Mouse (Mus musculus): ENCODE measurements around the gene Aimp2.

The Aimp2 gene

DNA sequence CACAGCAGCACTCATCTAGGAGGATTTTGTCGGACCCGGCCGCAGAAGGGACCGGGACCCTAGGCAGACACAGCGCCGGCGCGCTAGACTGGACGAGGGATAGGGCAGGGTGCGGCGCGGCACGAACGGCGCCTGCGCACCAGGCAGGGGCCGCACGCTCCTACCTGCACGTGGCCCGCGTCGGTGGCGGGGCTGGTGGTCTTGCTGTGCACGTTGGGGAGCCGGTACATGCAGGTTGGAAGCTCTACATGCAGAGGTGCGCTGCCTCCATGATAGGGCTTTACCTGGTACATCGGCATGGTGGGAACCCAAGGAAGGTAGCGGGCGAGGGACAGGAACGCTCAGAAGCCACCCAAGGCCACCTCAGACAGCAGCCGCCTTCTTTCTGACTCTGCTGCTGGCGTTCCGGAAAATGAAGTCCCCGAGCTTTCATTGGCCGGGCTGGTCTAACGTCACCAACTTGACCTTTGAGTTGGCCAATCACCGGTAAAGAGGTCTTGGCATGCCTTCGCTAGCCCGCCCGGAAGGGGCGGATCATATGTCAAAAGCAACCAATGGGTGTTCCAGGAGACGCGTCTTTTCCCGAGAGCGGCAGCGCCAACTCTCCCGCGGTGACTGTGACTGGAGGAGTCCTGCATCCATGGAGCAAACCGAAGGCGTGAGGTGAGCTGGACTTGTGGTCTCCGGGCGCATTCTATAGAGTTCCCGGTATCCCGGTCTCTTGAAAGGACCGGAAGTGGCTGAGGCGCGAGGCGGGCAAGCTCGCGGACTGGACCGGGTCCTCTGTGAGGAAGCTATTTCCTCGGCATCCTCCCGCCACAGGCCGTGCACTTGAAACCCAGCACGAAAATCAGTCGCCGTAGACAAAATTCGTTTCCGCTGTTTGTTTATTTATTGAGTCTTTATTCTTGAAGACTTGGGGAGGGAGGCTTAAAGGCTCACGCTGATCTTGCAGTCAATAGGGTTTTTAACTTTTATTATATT, at the start of gene Aimp2, which contains the start of gene Pms2:
Gene Aimp2, minus strand, starts transcription at position 431 of the 984 bp plus-strand sequence.
Gene Pms2, plus strand, starts transcription at position 548 of the 984 bp plus-strand sequence.
- peak; percentile 94 for DNase-seq

DNA sequence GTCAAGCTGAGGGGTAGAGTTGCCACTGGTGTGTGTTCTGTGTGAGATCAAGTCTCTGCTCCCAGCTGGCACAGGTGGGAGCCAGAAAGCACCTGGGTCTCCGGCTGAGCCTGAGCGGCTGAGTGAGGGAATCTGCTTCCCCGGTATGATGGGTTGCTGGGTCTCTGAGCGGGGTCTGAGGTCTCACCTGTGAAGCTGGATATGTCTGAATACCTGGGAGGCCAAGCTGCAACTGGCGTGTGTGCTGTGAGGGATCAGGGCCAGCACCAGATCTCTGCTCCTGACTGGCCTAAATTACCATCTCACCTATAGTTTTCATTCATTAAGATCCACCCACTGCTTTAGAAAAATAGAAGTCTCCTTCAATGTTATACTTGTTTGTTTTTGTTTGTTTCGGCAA, 47.5 kb upstream of the Aimp2 start:
- DNase-seq, result no peak

DNA sequence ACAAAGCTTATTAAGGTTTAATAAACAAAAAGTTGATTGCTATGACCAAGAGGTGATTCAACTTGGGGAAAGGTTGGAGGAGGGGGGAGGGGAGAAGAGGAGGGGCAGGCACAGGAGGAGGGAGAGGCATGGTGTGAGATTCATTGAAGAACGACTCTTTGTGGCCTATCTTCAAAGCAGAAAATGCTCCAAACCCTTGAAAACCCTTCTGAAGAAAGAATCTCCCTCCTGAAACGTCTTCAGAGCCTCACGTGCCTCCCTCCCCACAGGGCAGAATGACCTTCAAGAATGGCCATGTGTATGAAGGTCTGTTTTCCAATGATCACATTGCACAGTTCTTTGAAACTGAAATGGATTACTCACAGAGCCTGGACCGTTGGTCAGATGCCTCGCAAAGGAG, 40.4 kb upstream of the Aimp2 start:
- DNase-seq, result no peak

DNA sequence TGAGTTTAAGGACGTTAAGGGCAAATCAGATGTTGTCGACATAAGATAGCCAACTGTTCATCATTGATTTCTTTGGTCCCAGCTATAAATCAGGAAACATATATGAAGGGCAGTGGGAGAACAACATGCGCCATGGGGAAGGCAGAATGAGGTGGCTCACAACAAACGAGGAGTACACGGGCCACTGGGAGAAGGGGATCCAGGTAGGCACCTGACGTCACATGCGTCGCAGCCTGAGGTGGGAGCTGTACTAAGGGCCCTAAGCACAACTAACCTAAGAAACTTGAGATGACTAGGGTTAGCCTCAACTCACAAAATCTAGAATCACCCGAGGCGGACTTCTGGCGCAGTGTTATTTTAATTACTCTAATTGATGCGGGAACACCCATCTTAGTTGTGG, 38.7 kb upstream of the Aimp2 start:
- no peak for DNase-seq

DNA sequence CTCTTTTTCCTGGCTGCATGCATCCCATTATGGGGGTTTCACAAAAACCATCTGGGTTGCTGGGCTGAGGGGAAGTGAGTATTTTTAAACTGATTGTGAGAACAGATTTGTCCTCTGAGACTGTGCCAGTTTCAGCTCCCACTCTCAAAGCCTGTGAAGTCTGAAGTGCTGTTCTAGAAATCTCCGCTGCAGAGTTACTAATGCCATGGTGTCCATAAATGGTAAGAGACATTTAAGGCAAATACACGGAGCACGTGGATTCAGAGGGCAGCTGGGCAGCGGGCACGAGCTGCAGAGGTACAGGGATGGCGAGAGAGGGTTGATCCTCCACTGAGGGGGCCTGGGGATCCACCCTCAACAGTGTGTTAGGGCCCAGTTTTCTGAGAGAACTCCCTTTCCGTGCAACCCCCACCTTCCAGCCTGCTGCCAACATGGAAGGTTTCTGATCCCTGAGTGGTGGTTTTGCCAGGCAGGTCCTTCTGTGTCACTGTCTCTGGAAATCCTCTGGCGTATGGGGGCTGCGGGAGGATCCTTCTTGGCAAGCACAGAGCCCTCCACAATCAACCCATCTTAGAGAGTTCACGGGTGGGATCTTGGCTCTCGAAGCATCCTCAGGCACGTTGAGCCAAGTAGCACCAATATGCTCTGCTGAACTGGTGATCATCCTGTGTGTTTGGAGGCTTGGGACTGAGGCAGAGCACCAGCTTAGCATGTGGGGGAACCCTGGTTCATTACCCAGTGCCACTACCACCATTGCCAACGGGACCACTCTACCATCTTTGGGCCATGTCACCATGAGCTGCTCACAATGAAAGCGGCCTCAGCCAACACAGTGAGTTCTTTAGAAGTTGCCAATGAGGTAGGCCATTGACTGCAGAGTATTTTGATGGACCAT, 33.8 kb upstream of the Aimp2 start:
- no peak for DNase-seq

DNA sequence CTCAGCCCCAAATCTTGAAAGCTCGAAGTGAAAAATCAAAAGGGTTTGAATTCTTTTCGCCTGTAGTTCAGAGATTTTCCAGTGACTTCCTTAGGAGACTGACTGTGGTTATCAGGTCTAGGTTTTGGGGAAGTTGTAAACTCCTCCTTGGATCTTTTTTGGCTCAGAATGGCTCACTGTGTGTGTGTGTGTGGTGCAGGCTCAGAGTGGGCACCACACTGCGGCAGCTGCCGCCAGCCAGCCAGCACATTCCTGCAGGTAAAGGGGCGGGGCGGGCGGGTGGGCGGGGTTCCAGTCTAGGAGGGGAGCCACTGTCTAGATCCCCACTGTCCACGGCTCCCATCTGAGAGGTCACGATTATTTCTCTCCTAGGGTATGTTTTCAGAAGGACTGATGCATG, 31.9 kb upstream of the Aimp2 start:
- no peak for DNase-seq

DNA sequence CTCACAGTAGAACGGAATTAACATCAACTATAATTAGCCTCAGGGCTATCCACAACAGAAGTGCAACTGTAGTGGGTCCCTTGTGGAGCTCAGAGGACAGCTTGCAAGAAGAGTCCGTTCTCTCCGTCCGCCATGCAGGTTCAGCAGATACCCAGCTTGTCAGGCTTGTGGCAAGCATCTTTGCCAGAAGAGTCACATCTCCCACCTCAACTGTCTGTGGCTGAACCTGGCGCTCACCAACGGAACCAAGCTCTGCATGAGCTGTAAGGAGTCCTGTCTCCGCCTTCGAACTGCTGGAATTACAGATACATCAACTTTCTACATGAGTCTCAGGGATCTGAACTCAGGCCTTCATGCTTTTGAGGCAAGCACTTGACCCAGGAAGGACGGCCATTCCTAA, 26.5 kb upstream of the Aimp2 start:
- DNase-seq, result no peak

DNA sequence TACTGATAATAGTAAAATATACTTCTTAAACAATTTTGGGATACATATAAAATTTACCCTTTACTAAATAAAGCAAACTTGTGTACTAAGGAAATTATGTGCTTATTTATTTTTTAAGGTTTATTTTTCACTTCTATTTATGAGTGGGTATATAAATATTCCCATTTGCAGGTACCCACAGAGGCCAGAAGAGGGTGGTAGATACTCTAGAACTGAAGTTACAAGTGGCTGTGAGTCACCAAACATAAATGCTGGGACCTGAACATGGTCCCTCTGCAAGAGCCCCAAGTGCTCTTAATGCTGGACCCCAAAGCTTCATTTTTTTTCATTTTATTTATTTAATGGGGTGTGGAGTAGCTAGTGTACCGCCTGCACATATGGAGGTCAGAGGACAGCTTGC, 24.2 kb upstream of the Aimp2 start:
- DNase-seq, result no peak

DNA sequence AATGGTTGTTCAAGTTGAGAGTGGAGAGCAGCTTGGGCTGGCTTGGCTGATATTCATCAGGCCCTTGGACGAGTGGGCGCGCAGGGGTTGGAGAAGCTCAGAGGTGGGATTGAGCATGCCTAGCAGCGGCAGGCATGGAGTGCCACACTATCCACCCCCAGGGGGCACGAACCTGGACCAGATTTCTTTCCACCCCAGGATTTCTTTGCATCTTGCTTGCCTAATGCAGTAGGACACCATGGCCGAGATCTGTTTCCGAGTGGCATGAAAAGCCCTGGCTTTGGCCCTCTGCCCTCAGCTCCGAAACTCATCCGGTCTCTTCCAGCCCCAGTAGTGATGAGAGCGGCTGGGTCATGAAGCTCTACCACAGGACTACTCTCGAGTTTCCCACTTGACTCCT, 23.8 kb upstream of the Aimp2 start:
- no peak for DNase-seq

DNA sequence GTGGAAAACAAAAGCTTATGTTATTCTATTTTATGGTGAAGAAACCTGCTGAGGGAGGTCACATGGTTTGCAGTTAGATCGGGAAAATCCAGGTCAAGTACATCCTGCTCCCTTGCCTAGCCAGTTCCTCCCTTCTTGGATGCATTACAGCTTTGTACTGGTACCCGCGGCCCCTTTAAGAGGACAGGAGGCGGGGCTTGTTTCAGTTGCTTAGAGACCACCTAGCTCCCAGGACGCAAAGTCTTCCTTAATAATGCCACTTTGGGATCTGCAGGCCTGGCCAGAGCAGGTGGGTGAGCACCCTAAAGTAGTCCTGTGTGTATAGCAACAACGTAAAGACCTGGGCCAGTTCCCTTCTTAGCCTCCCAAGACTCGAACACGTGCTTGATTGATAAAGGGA, 23.2 kb upstream of the Aimp2 start, which contains the start of gene Rsph10b:
Gene Rsph10b, plus strand, starts transcription at position 205 of the 400 bp plus-strand sequence.
- DNase-seq, result no peak

DNA sequence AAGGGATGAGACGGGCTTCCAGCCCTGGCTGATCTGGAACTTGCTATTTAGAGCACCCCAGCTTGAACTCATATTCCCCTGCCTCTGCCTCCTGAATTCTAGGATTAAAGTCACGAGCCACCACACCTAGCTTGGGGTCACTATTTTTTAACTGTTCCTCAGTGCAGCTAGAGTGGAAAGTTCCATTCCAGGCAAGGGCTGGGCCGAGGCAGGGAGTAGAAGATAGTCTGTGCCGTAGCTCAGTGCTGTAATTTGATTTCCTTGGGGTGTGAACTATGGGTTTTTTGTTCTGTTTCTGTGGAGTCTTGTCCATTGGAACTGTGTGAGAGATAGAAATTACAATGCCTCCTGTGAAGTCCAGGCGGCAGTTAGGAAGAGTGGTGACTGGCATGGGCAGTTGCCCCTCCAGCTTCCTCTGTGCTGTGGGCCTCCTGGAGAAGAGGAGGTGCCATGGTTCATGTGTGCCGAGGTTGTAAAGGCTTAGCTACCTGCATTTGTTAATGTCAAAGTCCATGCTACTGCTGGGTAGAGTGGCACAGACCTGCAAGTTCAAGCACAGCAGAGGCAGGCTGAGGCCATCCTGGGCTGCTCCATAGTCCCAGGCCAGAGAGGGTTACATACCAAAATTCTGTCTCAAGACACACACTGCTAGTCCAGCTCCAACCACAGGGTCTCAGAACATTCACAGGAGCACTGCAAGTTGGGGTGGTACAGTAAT, 22.4 kb upstream of the Aimp2 start:
- no peak for DNase-seq

DNA sequence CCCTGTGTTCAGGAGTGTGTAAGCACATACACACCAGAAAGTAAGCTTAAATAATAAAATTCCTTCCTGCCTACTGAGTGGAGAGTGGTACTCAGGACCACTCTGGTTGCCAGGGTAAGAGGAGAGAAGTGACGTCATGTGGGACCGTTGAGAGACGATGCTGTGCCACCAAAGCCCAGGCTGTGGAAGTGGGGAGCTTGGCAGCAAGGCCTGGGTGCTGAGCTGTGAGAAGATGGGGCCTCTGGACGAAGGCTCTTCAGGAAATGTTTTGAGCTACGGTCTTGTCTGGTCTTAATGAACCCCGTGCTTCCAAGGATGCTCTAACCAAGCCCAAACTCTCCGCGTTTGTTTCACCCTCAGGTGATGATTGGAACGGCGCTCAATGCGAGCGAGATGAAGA, 21.0 kb upstream of the Aimp2 start:
- no peak for DNase-seq

DNA sequence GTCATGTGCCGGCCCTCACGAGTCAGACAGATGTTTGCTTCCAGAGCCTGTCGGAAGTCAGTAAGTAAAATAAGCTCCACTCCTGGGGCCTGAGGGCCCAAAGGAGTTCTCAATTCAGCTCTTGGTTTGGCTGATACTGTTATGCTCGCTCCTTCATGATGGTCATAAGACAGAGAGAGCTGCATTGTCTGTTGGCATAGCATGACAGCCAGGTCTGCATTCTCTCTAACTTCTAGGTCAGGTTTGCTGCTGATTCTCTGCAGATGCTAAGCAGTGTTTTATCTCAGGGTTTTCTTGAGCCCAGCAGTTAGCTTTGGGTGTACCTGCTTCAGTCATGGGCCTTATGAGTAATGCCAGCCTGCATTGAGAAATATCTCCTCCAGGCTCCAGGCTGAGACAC, 19.6 kb upstream of the Aimp2 start:
- no peak for DNase-seq

DNA sequence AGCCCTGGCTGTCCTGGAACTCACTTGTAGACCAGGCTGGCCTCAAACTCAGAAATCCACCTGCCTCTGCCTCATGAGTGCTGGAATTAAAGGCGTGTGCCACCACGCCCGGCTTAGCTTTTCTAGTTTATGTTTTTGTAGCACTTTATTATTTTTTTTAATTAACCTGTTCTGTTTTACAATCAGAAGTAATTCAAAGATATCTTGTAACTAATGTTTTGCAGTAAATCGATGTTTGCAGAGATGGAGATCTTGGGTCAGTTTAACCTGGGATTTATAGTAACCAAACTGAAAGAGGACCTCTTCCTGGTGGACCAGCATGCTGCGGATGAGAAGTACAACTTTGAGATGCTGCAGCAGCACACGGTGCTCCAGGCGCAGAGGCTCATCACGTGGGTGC, 18.2 kb upstream of the Aimp2 start, which contains the start of gene Gm42421:
Gene Gm42421, plus strand, starts transcription at position 301 of the 400 bp plus-strand sequence.
- no peak for DNase-seq

DNA sequence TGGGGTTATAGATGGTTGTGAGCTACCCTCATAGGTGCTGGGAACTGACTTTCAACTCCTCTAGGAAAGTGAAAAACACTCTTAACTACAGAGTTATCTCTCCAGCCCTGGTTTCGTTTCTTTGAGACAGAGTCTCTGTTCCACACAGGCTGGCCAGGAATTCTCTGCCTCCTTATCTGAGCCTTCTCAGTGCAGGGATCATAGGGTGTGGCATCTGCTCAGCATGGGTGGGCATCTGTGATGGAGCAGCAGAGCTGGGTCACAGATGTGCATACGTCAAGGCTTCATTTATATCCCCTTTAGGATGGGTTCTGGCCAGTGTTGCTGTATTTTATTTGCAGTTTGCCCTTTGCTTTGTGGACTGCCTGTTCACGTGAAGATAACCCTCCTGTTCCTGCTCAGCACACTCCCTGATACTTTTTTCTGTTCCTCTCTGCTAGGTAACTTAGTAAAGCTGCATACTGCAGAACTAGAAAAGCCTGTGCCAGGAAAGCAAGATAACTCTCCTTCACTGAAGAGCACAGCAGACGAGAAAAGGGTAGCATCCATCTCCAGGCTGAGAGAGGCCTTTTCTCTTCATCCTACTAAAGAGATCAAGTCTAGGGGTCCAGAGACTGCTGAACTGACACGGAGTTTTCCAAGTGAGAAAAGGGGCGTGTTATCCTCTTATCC, 15.3 kb upstream of the Aimp2 start:
- no peak for DNase-seq

DNA sequence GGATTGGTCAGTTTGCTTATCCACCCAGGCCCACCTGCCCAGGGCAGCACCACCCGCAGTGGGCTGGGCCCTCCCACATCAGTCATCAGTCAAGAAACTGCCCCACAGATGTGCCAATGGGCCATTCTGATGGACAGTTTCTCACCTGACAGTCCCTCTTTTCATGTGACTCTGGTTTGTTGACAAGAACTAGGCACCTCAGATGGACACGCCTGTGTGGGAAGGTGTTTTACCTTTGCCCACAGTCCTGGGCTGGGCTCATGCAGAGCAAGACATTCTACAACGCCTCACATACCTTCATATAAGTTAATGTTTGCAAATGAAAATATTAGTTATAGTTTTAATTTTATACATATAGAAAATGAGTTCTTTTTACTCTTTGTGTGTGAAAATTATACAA, 8.5 kb upstream of the Aimp2 start:
- no peak for DNase-seq

DNA sequence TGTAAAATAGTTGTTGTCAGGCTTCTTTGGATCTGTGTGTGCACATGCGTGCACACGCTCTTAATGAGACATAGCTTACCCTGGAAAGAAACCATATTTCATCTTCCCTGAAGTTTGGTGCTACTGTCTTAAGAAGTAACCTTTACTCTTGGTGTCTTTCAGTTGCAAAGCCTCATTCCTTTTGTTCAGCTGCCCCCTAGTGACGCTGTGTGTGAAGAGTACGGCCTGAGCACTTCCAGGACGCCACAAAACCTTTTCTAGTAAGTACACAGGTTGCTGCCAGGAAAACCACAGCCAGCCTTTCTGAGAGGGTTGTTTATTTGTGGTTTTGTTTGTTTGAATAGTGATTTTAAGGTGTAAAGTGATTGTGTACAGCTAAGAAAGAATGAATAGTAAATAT, 7.8 kb upstream of the Aimp2 start:
- no peak for DNase-seq

DNA sequence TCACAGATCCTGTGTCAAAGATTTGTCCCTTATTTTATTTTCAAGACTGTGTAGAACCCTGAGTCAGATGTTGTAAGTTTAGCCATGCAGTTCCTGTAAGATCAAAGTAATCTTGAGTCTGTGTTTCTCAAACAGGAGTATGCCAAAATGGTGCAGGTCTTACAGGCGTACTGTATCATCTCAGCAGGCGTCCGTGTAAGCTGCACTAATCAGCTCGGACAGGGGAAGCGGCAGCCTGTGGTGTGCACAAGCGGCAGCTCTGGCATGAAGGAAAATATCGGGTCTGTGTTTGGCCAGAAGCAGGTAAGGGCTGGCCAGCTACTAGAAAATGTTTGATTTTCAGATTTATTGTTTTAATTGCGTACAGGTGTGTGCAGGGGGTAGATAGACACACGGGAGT, 6.6 kb upstream of the Aimp2 start:
- no peak for DNase-seq

DNA sequence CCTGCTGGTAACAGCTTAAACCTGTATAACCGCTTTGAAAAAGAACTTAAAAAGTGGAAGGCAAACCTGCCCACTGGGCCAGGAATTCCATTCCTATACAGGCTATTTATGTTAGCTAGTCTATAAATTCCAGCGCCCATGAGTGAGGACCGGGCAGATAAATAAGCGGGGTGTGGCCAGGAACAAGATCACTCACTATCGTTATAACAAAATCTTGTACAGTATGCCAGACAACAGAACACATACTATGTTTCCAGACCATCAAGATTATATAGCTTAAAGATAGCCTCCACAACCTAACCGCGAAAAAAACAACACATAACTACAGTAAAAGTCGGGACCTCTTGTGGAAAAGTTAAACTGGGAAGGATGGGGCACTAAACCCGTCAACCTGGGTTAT, 721 bp downstream of the Aimp2 start:
- DNase-seq, result no peak

DNA sequence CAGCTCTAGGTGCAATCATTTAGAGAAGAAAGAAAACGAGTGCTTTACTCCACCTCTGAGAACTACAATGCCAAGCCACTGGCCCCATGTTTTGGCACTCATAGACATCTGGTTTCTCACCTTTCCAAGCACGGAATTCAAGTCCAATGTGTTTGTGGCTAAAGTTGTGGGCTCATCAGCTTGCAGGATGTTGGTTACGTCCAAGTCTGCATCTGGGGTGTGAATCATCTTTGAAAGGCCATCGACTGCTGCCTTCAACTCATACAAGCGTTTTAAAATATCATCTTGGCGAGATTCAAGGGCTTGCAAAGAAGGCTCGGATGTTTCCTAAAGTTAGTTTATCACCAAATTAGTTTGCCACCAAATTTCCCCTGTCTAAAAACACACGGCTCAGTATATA, 3.2 kb downstream of the Aimp2 start:
- DNase-seq, result no peak

DNA sequence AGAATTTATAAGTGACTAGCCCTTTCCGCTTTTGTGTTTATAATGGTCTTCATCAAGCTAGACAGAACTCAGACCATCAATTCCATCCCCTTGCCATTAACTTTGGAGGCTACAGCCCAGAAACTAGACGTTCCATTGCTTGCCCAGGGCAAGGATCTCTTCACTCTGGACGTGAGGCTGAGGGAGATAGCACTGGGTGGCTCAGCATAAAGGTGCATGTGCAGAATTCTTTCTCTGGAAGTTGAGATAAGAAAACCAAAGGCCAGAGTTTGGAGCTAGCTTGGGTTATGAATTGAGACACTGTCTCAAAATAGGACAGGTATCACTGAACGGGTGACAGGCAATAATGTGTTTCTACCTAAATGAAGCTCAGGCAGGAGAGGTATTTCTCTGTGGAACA, 5.8 kb downstream of the Aimp2 start:
- no peak for DNase-seq

DNA sequence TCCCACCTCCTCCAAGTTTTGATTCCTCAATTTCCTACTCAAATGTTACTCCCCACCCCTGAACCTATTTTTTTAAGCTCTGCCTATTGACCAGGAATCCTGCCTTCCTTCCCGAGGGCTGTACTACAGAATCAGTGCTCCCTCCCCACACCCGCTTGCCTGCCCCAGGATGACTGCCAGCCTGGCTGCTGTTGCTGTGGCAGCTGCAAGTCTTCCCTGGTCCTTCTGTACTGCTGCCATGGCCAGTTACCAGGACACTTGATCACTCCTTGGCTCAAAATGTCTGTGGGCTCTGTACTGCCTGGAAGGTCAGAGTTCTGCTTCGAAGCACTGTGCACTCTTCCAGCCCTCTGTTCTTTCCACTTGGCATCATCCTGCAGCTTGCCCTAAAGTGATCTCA, 7.5 kb downstream of the Aimp2 start:
- DNase-seq, result no peak
